Mouse (Mus musculus) layer of hippocampus, adult 9-11 months (tissue): ENCODE measurements around the gene Shmt2.

ENCODE experiments used
- DNase-seq: peaks from one replicate; pipeline ENCODE4 v3.0.0; 2022

Shmt2 gene

GRCm38 (mm10) chr10:127522088-127522581 is at the start of gene Shmt2:
Gene Shmt2 (minus strand): TSS chr10:127522444.
- DNase-seq, result peak; percentile 87

DNA sequence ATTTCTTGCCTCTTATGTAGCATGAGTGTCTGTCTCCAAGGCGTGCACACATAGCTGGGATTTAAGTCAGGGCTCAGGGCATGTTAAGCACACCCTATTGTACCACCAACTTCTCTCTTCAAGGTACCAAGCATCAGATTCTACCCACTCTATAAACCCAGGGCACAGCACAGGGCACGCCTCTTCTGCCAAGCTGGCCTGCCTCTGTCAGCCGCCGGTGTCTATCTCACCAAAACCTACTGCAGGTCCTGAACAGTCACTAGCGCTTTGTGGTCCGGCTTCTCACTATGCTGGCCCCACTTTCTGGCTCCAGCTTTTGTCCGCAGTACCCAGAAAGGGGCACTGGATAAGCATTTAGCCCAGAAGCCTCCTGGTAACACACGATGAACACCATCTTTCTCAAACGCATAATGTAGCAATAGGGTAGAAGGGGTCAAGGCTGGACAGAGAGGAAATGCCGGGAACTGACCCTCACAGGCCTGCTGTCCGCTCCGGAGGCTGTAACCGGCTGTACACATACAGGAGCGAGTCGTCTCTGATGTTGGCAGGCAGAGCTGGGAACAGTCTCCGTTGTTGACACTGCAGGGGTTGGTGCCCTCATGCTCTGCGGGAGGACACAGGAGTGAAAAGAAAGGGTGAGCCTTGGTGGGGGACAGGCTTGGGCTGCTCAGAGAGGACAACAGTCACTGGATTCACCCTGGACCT is 48.8 kb upstream of the Shmt2 start:
- no peak for DNase-seq

GRCm38 (mm10) chr10:127570384-127570783 is 48.1 kb upstream of the Shmt2 start:
- no peak for DNase-seq

- DNase-seq, result peak; percentile 72
Measured at GRCm38 (mm10) chr10:127569450-127569849, 47.2 kb upstream of the Shmt2 start.

DNA sequence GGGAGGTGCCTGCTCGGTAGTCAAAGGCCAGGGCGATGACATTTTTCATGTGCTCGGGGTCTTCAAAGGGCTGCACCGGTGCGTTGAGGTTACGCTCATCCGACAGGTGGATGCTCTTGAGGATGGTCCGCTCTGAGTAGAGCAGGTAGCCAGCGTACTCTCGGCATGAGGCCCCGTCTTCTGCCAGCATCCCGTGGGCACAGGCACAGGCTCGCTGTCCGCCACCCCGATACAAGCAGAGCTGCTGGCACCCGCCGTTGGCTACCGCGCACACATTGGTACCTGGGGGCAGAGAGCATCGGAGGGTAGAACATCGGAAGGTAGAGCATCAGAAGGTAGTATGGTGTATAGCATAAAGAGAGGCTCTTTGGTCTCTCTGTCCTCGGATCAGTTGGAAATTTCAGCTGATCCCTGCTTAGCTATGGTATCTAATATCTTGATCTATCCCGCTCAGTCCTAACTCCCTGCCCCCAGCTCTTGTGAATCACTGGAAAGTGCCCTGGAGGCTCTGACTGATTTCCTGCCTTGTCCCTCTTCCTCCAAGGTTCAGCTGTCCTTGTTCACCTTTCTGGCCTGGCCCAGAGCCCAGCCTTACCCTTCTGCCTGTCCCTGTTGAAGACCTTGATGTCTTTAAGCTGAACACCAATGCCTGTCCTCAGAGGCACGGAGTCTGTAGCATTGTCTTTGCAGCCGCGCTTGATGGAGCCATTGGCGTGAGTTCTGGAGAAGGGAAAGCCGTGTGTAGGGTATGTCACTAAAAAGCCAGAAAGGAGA is 44.5 kb upstream of the Shmt2 start:
- DNase-seq, result no peak

GRCm38 (mm10) chr10:127564301-127564700 is 42.1 kb upstream of the Shmt2 start:
- DNase-seq, result peak; percentile 56

DNA sequence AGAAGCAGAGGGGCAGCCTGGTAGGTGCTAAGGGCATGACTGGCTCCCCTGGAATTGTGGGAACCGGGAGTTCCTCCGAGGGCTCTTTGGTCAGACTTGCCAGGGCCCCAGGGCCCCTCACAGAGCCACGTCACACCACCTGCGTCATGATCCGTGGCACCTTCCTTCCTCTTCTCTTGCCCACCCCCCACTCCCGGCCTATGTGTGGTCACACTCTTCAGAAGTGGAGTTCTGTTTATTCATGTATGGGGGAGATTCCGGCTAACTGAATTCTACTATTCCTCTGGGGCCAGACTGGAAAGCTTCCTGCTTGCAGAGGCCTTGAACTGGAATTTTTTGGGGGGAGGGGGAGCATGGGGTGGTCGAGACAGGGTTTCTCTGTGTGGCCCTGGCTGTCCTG is 41.6 kb upstream of the Shmt2 start:
- no peak for DNase-seq

- no peak for DNase-seq
Measured at GRCm38 (mm10) chr10:127561145-127561544, 38.9 kb upstream of the Shmt2 start.

DNA sequence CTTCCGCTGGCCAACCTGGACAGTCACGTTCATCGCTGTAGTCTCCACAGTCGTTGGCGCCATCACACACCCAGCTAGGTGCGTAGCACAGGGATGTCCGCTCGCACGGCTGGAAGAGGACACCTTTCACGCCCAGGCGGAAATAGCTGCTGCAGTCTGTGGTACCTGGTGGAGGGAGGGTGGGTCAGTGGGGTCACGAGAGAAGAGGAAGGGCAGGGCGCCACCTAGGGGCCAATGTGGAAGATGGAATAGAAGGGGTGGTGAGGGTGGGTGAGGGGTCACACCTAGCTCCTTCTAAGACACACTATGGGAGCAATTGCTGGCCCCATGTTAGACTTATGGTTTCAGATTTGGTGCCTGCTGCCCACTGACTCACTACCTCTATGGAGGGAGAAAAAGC is 35.2 kb upstream of the Shmt2 start:
- no peak for DNase-seq

GRCm38 (mm10) chr10:127555703-127556102 is 33.5 kb upstream of the Shmt2 start:
- no peak for DNase-seq

DNA sequence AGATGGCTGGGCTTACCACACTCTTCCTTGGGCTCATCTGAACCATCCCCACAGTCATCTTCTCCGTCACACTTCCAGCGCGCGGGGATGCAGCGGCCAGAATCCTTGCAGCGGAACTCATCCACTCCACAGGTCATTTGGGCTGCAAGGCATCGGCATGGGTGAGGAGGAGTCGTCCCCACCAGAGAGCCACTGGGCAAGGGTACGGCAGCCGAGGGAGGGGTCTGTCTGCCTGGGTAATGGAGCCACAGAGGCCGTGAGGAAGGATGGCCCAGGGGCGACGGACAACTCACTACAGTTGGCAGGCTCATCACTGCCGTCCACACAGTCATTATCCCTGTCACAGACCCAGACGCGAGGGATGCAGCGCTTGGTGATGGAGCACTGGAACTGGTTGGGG is 27.6 kb upstream of the Shmt2 start:
- no peak for DNase-seq

DNA sequence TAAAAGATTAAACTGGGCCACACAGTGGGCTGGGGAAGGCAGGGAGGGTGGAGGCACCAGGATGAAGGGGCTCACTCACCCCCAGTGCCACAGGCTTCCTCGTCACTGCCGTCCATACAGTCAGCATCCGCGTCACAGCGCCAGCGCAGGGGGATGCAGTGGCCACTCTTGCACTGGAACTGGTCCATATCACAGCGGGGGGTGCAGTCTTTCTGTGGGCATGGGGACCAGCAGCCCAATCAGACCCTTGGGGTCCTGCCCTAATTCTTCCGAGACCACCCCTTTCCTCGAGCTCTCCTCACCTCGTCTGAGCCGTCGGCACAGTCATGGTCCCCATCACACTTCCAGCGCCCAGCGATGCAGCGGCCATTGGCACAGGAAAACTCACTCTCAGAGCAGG is 26.0 kb upstream of the Shmt2 start:
- no peak for DNase-seq

- DNase-seq, result no peak
Measured at GRCm38 (mm10) chr10:127546505-127546904, 24.3 kb upstream of the Shmt2 start.

- DNase-seq, result no peak
Measured at GRCm38 (mm10) chr10:127544375-127544774, 22.1 kb upstream of the Shmt2 start.

GRCm38 (mm10) chr10:127543916-127544315 is 21.7 kb upstream of the Shmt2 start:
- no peak for DNase-seq

- DNase-seq, result no peak
Measured at GRCm38 (mm10) chr10:127542720-127543119, 20.5 kb upstream of the Shmt2 start.

GRCm38 (mm10) chr10:127542084-127542483 is 19.8 kb upstream of the Shmt2 start:
- peak; percentile 84 for DNase-seq

DNA sequence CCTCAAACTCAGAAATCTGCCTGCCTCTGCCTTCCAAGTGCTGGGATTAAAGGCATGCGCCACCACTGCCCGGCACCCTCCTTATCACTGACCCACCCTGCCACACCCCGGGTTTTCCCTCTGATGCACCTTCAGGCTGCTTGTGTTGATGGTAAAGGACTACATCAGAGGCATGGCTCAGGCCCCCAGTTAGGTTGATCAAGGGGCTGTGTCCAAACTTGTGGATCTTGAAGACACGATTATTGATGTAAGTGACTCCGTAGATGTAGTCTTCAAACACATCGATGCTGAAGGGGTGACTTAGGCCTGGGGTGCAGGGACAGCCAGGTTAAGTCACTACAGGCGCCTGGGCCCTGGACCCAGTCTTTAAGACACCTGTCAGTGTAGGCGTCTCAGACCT is 19.3 kb upstream of the Shmt2 start:
- no peak for DNase-seq

DNA sequence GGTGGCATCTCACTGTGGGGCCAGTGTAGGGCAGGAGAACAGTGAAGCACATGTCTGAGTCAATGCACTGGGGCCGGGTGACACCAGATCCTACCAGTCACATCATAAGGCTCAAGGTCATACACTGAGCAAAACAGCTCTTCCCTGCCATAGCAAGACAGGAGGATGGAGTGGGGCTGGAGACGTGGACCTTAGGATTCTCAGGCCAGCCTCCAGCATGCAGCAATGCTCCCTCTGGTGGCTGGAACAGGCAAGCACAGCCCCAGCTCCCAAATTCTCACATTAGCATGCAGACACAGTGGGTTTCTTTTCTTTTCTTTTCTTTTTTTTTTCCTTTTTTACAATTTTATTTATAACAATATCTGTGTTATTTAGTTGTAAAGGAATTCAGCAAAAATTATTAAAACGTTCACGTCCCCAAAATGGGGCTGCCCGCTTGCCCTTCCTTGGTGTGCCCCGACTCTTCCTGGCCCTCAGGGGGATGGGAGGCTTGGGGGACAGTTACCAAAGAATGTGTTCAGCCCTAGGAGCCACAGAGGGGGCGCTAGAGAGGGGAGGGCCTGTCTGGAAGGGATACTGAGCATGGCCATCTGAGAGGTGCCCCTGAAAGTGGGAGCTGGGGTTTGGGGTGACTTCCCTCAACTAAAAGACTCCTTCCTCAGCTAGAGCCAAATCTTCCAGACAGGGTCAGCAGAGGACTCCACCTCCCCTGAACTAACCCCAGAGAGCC is 15.8 kb upstream of the Shmt2 start:
- DNase-seq, result peak; percentile 80

DNA sequence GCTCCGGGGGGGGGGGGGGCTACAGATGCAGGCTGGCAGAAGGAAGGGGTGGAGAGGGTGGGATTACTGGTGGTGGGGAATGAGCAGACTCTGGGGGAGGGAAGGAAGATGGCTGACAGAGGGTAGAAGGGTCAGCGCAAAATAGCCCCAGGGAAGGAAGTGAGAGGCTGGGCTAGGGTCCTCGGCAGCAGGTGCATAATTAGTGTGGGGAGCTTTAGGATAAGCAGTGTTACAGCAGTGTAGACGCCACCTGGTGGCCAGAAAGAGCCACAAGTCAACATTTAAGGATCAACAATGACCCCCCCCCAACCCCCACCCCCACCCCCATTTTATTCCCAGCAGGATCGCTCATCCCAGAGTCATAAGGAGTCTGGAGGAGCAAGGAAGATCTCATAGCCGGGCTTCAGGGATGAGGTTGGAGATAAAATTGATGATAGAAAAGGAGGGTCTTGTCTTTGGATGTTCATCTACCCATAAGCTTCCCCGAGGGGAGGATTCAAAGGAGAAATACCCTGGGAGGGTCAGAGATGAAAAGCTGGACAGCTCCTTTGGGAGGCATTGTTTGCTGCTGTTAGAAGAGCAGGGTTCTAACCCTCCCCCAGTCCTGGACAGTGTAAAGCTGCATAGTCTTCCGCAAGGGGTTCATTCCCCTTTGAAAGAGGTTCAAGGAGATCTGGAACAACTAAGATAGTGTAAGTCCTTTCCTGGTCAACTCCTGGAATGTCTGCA is 14.5 kb upstream of the Shmt2 start:
- no peak for DNase-seq

- no peak for DNase-seq
Measured at GRCm38 (mm10) chr10:127534929-127535384, 12.7 kb upstream of the Shmt2 start.

- no peak for DNase-seq
Measured at GRCm38 (mm10) chr10:127534036-127534928, 12.0 kb upstream of the Shmt2 start, which contains the start of gene Nxph4. Gene Nxph4 (minus strand): TSS chr10:127534559.
